Mouse (Mus musculus) lung, postnatal 4 days (tissue): Measurements from ENCODE around the gene Wipi2.

ENCODE experiments used
- DNase-seq, 2 experiments: peaks; one replicate each; pipeline ENCODE4 v3.0.0; 2021

Wipi2 gene

GRCm38 (mm10) chr5:142693738-142694430, 66.4 kb downstream of the Wipi2 start:
- no peak for DNase-seq

GRCm38 (mm10) chr5:142694627-142695340, 67.3 kb downstream of the Wipi2 start:
- peak in 1 of 2 experiments; percentile 61 for DNase-seq

- DNase-seq, result no peak
Measured at GRCm38 (mm10) chr5:142696258-142696657, 68.8 kb downstream of the Wipi2 start.

GRCm38 (mm10) chr5:142696865-142697264, 69.4 kb downstream of the Wipi2 start:
- DNase-seq, result no peak

GRCm38 (mm10) chr5:142697742-142698141, 70.2 kb downstream of the Wipi2 start:
- no peak for DNase-seq

GRCm38 (mm10) chr5:142700842-142701589, 73.5 kb downstream of the Wipi2 start:
- DNase-seq, result peak; percentile 54 to 55

- DNase-seq, result peak; percentile 58 to 59
Measured at GRCm38 (mm10) chr5:142701651-142702510, 74.4 kb downstream of the Wipi2 start.

- DNase-seq, result peak in 1 of 2 experiments; percentile 20
Measured at GRCm38 (mm10) chr5:142702511-142703138, 75.1 kb downstream of the Wipi2 start.

GRCm38 (mm10) chr5:142703569-142703968, 76.1 kb downstream of the Wipi2 start:
- no peak for DNase-seq

GRCm38 (mm10) chr5:142707709-142708108, 80.2 kb downstream of the Wipi2 start:
- no peak for DNase-seq

- DNase-seq, result no peak
Measured at GRCm38 (mm10) chr5:142709436-142709835, 81.9 kb downstream of the Wipi2 start.

GRCm38 (mm10) chr5:142712373-142712772, 84.9 kb downstream of the Wipi2 start:
- no peak for DNase-seq

GRCm38 (mm10) chr5:142713966-142714365, 86.5 kb downstream of the Wipi2 start:
- DNase-seq, result no peak

- no peak for DNase-seq
Measured at GRCm38 (mm10) chr5:142715059-142715458, 87.6 kb downstream of the Wipi2 start.

- DNase-seq, result no peak
Measured at GRCm38 (mm10) chr5:142716056-142716455, 88.6 kb downstream of the Wipi2 start.

GRCm38 (mm10) chr5:142718037-142718436, 90.5 kb downstream of the Wipi2 start:
- DNase-seq, result peak; percentile 60 to 82

GRCm38 (mm10) chr5:142718486-142718885, 91.0 kb downstream of the Wipi2 start:
- no peak for DNase-seq

- no peak for DNase-seq
Measured at GRCm38 (mm10) chr5:142719897-142720296, 92.4 kb downstream of the Wipi2 start.
